Mouse (Mus musculus): Measurements from ENCODE around the gene Rcan3.

The Rcan3 gene

DNA sequence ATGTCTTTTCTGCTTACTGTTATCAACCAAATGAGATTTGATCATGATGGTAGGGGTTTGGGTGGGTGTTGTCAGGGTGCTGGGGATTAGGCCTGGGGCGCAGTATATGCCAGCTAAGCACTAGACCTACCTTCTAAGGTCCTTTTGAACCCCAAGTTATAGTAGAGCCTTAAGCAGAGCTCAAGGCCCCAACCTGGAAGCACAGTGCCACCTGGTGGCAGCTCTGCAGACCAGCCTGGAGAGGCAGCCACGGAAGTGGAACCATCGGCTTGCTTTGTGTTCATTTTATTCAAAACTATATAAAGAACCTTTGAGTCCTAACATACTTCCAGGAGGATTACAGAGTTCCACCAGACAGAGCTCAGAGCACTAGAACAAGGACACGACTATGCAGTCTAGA is 22.0 kb downstream of the Rcan3 start:
- DNase-seq, result peak; percentile 76 to 79

DNA sequence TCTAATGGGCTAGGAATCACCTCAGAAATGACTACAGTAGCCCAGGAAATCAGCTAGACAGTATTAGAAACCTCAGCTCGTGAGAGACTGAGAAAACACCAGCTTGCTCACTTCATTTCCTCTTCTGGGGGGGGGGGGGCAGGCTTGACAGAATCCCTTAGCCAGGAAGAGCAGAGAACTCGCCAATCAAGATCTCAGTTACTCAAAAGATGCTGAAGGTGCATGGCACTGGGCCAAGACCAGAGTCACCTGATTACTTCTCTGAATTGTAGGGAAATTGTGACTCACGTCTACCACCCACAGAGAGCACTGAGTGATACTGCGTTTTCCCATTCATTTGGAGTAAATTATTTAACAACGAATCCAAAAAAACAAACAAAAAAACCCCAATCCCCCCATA is 27.5 kb downstream of the Rcan3 start:
- DNase-seq, result peak; percentile 22 to 23

DNA sequence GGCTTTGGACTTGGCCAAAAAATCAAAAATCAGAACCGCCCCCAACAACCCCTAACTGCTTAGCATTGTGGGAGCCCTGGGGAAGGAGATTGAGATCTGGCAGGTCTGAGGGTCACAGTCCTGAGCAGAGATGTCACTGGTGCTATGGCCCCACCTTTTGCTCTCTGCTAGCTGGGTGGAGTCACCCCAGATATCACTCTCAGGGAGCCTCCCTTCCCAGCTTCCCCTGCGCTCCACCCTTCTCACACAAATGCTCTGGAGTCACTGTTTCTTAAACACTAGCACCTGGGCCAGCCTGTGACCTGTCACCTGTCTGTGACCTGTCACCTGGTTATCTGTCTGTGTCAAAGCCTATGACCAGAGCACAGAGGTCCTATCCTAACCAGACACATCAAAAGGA is 28.7 kb downstream of the Rcan3 start:
- no peak for DNase-seq

DNA sequence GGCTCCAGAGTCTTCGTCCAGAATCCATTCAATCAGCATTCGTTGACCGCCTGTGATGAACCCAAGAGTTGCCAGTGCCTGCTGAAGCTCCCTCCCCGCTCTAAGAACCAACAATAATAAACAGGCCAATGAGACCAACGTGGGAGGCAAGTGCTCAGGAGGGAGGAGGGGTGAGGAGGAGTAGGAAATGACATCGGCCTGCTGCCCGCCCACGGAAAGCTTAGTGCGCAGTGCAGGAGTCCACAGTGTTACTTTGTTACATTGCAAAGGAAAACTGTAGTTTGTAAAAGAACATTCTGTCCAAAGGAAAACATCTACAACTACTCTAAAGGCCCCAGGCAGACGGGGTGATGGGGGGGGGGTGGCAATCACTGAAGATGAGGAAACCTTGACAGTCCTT is 29.6 kb downstream of the Rcan3 start:
- no peak for DNase-seq

DNA sequence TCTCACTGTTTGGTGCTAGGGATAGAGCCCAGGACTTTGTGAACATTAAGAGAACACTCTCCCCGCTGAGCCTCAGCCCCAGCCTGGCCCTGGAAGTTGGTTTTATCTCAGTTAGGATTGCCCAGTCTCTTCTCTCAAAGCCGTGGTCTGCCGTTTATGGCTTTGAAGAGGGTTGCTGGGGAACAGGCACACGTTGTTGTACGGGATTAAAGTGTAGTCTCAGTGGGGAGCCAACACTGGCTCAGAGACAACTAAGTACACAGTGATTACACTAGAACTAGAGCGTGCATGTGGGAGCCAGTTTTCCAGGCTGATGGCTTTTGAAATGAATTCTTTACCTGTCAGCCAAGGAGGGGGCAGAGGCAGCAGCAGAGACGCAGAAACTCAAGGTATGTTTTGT is 31.8 kb downstream of the Rcan3 start:
- no peak for DNase-seq

DNA sequence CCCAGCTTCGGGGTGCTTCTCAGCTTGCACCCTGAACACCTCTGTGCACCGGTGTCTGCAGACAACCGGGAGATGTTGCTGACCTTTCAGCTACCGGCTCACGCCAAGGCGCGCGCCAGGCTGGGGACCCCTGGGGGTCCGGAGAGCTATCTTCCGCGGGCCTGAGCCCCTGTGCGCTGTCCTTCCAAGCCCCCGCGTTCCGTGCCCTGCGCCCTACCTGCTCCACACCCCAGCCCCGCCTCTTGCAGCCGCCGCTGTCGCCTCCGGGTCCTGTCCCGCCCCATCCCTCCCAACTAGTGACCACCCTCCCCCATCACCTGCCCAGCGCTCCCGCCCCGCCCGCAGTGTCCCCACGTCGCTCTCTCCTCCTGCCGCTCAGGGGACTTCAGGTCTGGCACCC is 35.7 kb downstream of the Rcan3 start, which contains the start of gene Ncmap:
TSS of gene Ncmap (minus strand) at position 237 of the 400 bp plus-strand sequence.
- DNase-seq, result no peak

DNA sequence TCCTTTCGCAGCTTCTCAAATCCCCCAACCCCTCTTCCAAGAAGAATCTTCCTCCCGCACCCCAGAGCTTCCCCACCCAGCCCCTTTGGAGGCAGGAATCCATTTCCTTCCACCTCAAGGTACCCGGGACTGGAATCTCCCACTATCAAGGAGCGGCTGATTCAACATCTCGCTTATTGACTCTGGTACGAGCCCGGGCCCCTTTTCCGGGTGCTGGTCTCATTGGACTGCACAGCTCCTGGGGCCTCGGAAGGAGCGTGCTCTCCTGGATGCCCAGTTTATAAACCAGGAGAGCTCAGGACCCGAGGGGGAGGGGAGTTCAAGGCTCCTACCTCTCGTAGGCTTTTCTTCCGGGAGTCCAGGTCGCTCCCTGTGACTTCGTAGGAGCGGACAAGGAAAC is 36.1 kb downstream of the Rcan3 start:
- DNase-seq, result no peak

DNA sequence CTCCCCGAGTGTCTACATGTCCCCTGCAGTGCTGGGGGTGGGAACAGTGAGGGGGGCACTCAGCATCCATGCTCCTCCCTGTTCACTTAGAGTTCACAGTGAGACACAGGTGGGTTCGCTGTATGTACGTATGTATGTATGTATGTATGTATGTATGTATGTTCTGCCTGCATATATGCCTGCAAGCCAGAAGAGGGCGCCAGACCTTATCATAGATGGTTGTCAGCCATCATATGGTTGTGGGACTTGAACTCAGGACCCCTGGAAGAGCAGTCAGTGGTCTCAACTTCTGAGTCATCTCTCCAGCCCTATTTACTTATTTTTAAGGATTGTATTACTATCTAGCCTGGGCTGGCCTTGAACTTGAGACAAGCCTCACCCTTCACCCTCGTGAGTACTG is 37.4 kb downstream of the Rcan3 start:
- no peak for DNase-seq

DNA sequence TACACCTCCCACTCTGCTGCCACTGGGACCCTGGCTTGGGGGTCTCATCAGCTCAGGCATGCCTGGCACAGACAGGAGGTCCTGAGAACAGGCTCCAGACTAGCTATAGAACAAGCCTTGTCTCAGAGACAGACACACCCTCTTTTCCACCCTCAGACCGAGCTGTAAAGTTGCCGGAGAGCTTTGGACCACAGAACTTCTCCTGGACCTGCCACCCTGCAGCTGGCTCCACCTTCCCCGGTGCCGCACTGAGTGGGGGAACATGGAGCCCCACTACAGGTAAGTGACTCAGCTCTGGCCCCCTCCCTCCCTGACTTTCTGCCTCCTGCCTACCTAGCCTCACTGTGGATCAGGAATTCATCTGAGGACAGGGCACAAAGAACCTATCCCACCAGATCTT is 38.3 kb downstream of the Rcan3 start:
- DNase-seq, result no peak

DNA sequence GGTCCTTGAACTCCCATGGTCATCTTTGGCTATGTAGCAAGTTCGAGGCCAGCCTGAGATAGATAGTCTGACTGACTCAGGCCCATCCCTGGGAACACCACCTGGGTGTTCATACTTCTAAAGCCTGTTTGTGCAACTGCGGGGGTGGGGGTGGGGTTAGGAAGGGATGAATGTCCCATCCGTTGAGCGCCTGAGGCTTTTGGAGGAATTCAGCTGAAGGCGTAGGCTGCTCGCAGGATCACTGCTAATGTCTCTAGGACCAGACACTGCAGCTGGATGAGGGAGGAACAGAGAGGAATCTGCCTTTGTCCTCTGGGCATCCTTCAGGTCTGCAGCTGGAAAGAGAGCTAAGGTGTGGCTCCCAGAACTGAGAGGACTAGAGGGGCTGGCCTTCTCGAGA is 39.0 kb downstream of the Rcan3 start:
- no peak for DNase-seq

DNA sequence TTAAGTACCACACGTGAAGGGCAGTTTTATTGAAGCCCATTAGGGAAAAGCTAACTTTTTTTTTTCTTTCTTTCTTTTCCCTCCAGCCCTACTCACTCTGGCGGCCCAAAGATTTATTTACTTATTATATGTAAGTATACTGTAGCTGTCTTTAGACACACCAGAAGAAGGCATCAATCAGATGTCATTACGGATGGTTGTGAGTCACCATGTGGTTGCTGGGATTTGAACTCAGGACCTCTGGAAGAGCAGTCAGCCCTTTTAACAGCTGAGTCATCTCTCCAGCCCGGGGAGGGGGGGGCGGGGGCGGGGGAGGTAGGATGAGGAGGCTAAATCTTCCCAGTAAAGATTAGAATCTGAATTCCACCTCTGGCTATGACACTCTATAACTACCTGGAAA is 40.3 kb downstream of the Rcan3 start:
- no peak for DNase-seq

DNA sequence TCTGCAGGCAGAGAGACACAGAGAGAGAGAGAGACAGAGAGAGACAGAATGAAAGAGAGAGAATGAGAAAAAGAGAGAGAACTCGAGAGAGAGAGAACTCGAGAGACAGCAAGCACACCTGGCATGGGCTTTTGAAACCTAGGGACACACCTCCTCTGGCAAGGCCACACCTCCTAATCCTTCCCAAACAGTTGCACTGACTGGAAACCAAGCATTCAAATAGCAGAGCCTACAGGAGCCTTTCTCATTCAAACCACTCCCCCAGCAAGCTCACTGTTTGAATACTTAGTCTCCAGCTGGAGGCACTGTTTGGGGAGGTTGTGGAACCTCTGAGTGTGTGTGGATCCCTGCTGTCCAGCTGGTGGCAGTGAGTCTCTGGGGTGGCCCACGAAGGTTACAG is 40.9 kb downstream of the Rcan3 start:
- no peak for DNase-seq

DNA sequence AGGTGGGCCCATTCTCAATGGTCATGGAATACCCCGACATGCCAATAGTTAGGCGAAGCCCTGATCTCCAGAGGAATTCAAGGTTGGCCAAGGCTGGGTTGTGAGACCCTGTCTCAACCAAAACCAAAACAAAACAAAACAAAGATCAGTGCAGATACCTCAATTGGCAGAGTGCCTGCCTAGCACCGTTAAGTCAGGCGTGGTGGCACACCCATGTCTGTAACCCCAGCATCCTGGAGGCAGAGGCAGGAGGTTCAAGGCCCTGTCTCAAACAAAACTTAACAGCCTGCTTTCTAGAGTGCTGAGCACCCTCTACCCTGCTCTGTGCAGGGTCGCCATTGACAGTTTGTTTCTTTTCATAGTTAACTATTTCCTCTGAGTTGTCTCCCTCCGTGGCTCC is 42.6 kb downstream of the Rcan3 start:
- no peak for DNase-seq

DNA sequence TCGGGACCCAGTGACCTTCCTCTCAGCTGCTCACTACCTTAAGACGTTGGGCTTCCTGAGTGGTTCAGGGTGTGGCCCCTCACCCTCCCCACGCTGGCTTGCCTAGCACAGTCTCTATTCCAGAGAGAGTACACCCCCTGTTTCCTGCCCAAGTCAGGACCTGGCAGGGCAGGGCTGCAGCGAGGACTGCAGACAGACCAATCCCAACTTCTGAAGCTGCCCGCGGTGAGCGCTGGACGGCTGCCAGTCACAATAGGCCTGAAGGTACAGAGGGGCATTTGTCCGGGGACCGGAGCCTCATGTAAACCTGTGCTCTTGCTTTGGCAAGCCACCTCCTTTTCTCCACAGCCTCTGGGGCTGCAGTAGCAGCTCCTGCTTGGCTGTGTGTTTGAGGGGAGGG is 48.0 kb downstream of the Rcan3 start:
- peak; percentile 39 to 56 for DNase-seq

DNA sequence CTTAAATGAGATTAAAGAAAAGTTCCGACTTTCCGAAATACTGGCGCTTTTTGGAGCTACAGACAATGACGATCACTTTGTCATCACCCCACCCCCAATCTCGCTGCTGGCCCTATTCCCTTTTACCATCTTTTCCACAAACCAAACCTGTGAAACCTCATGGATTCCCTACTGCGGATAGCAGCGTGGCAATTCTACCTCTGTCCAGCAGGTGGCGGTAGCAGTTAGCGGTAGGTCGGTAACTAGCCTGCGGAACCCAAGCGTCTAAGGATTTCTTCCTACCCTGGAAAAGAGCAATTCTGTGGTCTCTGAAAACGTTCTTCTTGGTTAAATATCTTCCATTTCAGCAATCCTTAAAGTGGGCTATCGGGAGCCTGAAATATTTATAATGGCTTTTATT is 51.3 kb downstream of the Rcan3 start:
- peak; percentile 88 to 91 for DNase-seq

DNA sequence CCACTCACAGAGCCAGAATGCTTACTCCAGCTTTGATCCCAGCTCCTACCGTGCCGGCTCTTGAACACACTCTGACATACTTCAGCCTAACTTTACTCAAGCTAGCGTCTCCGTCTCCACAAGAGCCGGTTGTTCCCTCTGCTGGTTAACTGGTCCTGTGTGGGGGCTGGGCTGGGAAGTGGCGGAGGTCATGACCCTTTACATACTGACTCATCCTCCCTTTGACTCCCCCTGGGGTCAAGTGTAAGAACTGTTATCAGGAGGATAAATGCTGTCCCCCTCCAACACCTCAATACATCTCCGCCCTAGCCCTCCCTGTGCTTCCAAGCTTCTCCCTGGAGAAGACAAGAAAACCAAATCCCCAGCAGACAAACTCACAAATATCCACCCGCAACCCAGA is 52.3 kb downstream of the Rcan3 start:
- no peak for DNase-seq

DNA sequence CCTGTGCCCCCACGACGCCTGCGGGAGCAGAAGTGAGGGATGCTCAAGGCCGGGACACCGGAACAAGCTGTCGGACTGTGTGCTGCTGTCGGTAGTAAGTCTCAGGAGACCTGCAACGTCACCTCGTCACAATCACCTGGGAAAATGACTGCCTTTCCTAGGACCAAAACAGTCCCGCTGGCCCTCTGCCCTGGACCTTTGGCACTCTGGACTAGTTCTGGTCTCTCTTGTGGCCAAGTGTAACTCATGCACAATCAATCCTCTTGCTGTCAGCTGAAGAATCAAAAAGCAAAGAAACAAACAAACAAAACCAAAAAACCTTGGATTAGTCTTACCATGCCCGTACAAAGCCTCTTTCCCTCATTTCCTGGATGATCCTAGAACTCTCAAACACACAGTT is 56.4 kb downstream of the Rcan3 start:
- no peak for DNase-seq

DNA sequence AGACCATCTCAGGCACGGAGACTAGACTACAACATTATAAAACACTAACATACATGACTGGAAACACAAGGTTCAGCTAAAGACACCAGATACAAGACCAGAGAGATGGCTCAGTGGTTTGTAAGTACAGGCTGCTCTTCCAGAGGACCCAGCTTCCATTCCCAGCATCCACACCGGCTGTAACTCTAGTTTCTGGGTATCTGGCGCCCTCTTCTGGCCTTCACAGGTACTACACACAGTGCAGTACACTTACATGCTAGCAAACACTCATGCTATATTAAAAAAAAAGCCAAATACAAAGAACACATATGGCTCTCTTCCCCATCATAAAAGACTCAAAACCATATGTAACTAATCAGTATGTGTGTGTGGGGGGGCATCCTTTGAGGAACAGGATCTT is 58.2 kb downstream of the Rcan3 start:
- no peak for DNase-seq

DNA sequence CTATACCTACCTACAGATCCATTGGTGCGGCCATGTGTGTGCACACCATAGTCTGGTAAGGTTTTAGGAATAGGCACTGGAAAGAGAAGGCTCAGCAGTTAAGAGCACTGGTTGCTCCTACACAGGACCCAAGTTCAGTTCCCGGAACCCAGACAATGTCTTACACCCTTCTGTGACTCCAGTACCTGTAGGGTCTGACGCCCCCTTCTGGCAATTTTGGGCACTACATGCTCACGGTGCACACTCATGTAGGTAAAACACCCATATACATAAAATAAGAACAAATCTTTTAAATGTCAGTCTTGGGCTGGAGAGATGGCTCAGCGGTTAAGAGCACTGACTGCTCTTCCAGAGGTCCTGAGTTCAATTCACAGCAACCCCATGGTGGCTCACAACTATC is 60.4 kb downstream of the Rcan3 start:
- no peak for DNase-seq

DNA sequence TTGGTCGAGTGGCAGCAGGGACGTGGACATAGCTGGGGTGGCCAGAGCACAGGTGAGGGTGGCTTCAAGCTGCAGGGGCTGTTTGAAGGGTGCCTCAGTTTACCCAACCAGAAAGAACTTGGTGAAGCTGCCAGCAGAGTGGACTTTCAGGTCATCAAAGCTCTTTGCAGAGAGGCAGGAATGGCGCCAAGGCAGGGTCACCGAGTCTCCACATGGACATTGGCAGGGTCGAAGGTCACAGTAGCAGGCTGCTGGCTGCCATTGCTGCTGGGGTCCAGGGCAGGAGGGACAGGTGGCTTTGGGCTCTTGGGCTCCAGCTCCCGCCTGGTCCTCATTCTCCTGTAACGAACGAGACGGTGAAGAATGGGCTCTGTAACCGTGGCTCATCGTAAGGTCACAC is 63.3 kb downstream of the Rcan3 start:
- DNase-seq, result no peak

DNA sequence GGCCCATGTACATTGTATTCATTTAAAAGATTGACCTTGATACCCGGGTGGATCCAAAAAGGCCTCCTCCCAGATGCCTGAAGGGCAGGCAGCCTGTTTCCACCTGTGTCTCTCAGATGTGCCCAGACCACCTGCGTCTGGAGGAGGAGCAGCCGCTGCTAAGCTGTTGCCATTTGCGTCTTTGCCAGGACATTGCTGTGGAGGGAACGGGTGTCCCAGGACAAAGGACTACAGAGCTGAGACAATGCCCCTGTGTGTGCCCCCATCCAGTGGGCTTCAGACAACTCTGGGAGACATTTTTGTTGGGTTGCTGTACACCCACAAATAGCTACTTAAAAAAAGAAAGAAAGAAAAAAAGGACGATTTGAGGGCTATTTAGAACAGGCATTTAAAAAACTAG is 70.8 kb downstream of the Rcan3 start:
- peak; percentile 21 to 32 for DNase-seq
